Mouse (Mus musculus): Measurements from ENCODE around the gene Gria3.

DNA sequence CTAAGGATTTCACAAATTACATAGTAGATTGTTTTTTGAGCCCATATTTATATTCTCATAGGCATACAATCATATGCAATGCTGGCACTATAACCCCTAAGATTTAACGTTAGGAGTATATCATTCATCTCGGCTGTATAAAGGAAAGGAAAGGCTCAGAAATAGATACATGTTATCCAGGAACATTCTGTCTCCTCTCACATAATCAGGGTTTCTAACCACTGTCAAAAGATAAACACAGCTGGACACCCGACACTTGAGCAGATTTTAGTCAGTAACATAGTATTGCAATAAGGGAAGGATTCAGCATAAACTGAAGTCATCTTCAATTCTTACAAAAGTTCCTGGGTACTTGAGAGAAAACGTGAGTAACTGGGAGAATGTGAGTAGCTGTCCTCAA lies 95.9 kb downstream of the Gria3 start:
- TF ChIP-seq CTCF (IDR thresholded peaks at IDR 0.05) = no peak
- no peak for TF ChIP-seq POLR2A (IDR thresholded peaks at IDR 0.05; ENCODE audit: insufficient read depth, low read depth, low read length)
- no peak for TF ChIP-seq EP300 (IDR thresholded peaks at IDR 0.05; ENCODE audit: insufficient read depth, low read depth, low read length)
